Mouse (Mus musculus): ENCODE data around the gene Gsdmc3. TPM values are rescaled to one million over a fixed set of nuclear protein-coding genes. Genes with fewer than 3 reads are reported as not detected.
A peak's percentile ranks its signal among the peaks of the same experiment; 100 is the strongest.
"Not testable (repeated sequence)": the region's sequence is repeated elsewhere in the genome, so short reads cannot be mapped to it uniquely, and the experiment has no call there.

Gsdmc3 gene
- polyA plus RNA-seq (2016; fragmentation: Nextera tagmentation; extraction: Ambion mirVana): not detected in 2 replicates

- not testable (repeated sequence) for H3K9me3 ChIP-seq (replicated peaks); H3K4me1 ChIP-seq (replicated peaks); H3K9ac ChIP-seq; H3K27me3 ChIP-seq (replicated peaks); H3K27ac ChIP-seq (ENCODE audit: poor library complexity, severe bottlenecking); H3K36me3 ChIP-seq; ATAC-seq (ENCODE audit: insufficient number of reproducible peaks, low FRiP score); H3K4me3 ChIP-seq; H3K4me2 ChIP-seq
- 87% methylated on average over 1 of the region's 3 CpGs for WGBS
Observed at GRCm38 (mm10) chr15:63878458-63878857, at the start of gene Gsdmc3. Gene Gsdmc3 (minus strand): TSS chr15:63878558.

GRCm38 (mm10) chr15:63926201-63926600 lies 47.8 kb upstream of the Gsdmc3 start:
- ATAC-seq (ENCODE audit: insufficient number of reproducible peaks, low FRiP score): no peak
- 80% methylated on average over 3 of the region's 3 CpGs for WGBS
- Histone ChIP-seq H3K9me3 (replicated peaks) (no peaks in the 10 kb centered on the region), H3K36me3 (peaks cover 25% of the 10 kb centered on the region), H3K4me1 (replicated peaks) (no peaks in the 10 kb centered on the region), H3K9ac (no peak overlapping the region), H3K27me3 (replicated peaks) (no peaks in the 10 kb centered on the region), H3K4me2 (no peak overlapping the region), H3K27ac (ENCODE audit: poor library complexity, severe bottlenecking) (no peak overlapping the region), H3K4me3 (no peak overlapping the region)

- WGBS: 86% methylated on average over 1 of the region's 1 CpGs
- ATAC-seq (ENCODE audit: insufficient number of reproducible peaks, low FRiP score): no peak
- H3K9ac ChIP-seq: no peak overlapping the region
- no peak overlapping the region for H3K4me3 ChIP-seq
- peaks cover 14% of the 10 kb centered on the region; the same call in 1 of the 2 replicates for H3K36me3 ChIP-seq
- no peak overlapping the region for H3K27ac ChIP-seq (ENCODE audit: poor library complexity, severe bottlenecking)
- H3K27me3 ChIP-seq (replicated peaks): no peaks in the 10 kb centered on the region
- H3K9me3 ChIP-seq (replicated peaks): no peaks in the 10 kb centered on the region
- H3K4me2 ChIP-seq: no peak overlapping the region
- no peaks in the 10 kb centered on the region for H3K4me1 ChIP-seq (replicated peaks)
Observed at GRCm38 (mm10) chr15:63924484-63924883, 46.1 kb upstream of the Gsdmc3 start.

- H3K36me3 ChIP-seq; H3K9ac ChIP-seq; H3K9me3 ChIP-seq (replicated peaks); ATAC-seq (ENCODE audit: insufficient number of reproducible peaks, low FRiP score); H3K4me2 ChIP-seq; H3K27ac ChIP-seq (ENCODE audit: poor library complexity, severe bottlenecking); H3K27me3 ChIP-seq (replicated peaks); H3K4me1 ChIP-seq (replicated peaks); H3K4me3 ChIP-seq: not testable (repeated sequence)
- WGBS: 49% methylated on average over 3 of the region's 5 CpGs
Observed at GRCm38 (mm10) chr15:63921618-63922017, 43.3 kb upstream of the Gsdmc3 start.

- not testable (repeated sequence) for H3K4me1 ChIP-seq (replicated peaks); H3K9ac ChIP-seq; H3K27me3 ChIP-seq (replicated peaks); H3K36me3 ChIP-seq; H3K4me2 ChIP-seq; ATAC-seq (ENCODE audit: insufficient number of reproducible peaks, low FRiP score); H3K9me3 ChIP-seq (replicated peaks); H3K27ac ChIP-seq (ENCODE audit: poor library complexity, severe bottlenecking); H3K4me3 ChIP-seq
- WGBS: 81% methylated on average over 2 of the region's 2 CpGs
Observed at GRCm38 (mm10) chr15:63919728-63920127, 41.4 kb upstream of the Gsdmc3 start.

- not testable (repeated sequence) for H3K27me3 ChIP-seq (replicated peaks); H3K4me2 ChIP-seq; ATAC-seq (ENCODE audit: insufficient number of reproducible peaks, low FRiP score); H3K4me1 ChIP-seq (replicated peaks); H3K9ac ChIP-seq; H3K4me3 ChIP-seq; H3K9me3 ChIP-seq (replicated peaks); H3K36me3 ChIP-seq; H3K27ac ChIP-seq (ENCODE audit: poor library complexity, severe bottlenecking)
- 83% methylated on average over 4 of the region's 4 CpGs for WGBS
Observed at GRCm38 (mm10) chr15:63916584-63916983, 38.2 kb upstream of the Gsdmc3 start.

GRCm38 (mm10) chr15:63912197-63912596 lies 33.8 kb upstream of the Gsdmc3 start, which contains the start of gene Gsdmc4:
Gene Gsdmc4 (minus strand): TSS chr15:63912297.
- WGBS: 74% methylated on average over 2 of the region's 2 CpGs
- H3K27ac ChIP-seq (ENCODE audit: poor library complexity, severe bottlenecking); H3K36me3 ChIP-seq; H3K27me3 ChIP-seq (replicated peaks); H3K9me3 ChIP-seq (replicated peaks); H3K4me2 ChIP-seq; ATAC-seq (ENCODE audit: insufficient number of reproducible peaks, low FRiP score); H3K4me3 ChIP-seq; H3K4me1 ChIP-seq (replicated peaks); H3K9ac ChIP-seq: not testable (repeated sequence)

- not testable (repeated sequence) for H3K4me2 ChIP-seq; H3K27ac ChIP-seq (ENCODE audit: poor library complexity, severe bottlenecking); ATAC-seq (ENCODE audit: insufficient number of reproducible peaks, low FRiP score); H3K27me3 ChIP-seq (replicated peaks); H3K4me1 ChIP-seq (replicated peaks); H3K9me3 ChIP-seq (replicated peaks); H3K9ac ChIP-seq; H3K4me3 ChIP-seq; H3K36me3 ChIP-seq
Observed at GRCm38 (mm10) chr15:63909896-63910295, 31.5 kb upstream of the Gsdmc3 start.

GRCm38 (mm10) chr15:63895560-63896353 lies 17.4 kb upstream of the Gsdmc3 start:
- H3K27me3 ChIP-seq (replicated peaks); H3K4me3 ChIP-seq; H3K9me3 ChIP-seq (replicated peaks); H3K9ac ChIP-seq; H3K4me1 ChIP-seq (replicated peaks); H3K36me3 ChIP-seq; H3K27ac ChIP-seq (ENCODE audit: poor library complexity, severe bottlenecking); ATAC-seq (ENCODE audit: insufficient number of reproducible peaks, low FRiP score): not testable (repeated sequence)
- WGBS: 28% methylated on average over 9 of the region's 9 CpGs
- peak overlapping the region; percentile 29; the same call in 1 of the 2 replicates for H3K4me2 ChIP-seq

GRCm38 (mm10) chr15:63888440-63888839 lies 10.1 kb upstream of the Gsdmc3 start:
- not testable (repeated sequence) for H3K4me2 ChIP-seq; H3K9me3 ChIP-seq (replicated peaks); H3K27me3 ChIP-seq (replicated peaks); H3K36me3 ChIP-seq; H3K4me3 ChIP-seq; H3K4me1 ChIP-seq (replicated peaks); ATAC-seq (ENCODE audit: insufficient number of reproducible peaks, low FRiP score); H3K9ac ChIP-seq; H3K27ac ChIP-seq (ENCODE audit: poor library complexity, severe bottlenecking)
- 66% methylated on average over 5 of the region's 5 CpGs for WGBS

- H3K36me3 ChIP-seq; H3K4me1 ChIP-seq (replicated peaks); H3K4me3 ChIP-seq; H3K27ac ChIP-seq (ENCODE audit: poor library complexity, severe bottlenecking); ATAC-seq (ENCODE audit: insufficient number of reproducible peaks, low FRiP score); H3K4me2 ChIP-seq; H3K9ac ChIP-seq; H3K27me3 ChIP-seq (replicated peaks); H3K9me3 ChIP-seq (replicated peaks): not testable (repeated sequence)
- no CpG with 5 or more reads among the region's 5 CpGs for WGBS
Observed at GRCm38 (mm10) chr15:63887949-63888348, 9.6 kb upstream of the Gsdmc3 start.

GRCm38 (mm10) chr15:63876160-63876559 lies 2.2 kb downstream of the Gsdmc3 start:
- not testable (repeated sequence) for H3K4me3 ChIP-seq; H3K27me3 ChIP-seq (replicated peaks); H3K36me3 ChIP-seq; H3K9me3 ChIP-seq (replicated peaks); H3K27ac ChIP-seq (ENCODE audit: poor library complexity, severe bottlenecking); H3K4me2 ChIP-seq; H3K4me1 ChIP-seq (replicated peaks); ATAC-seq (ENCODE audit: insufficient number of reproducible peaks, low FRiP score); H3K9ac ChIP-seq

All from heart, embryonic 12.5 days (tissue).